Mouse (Mus musculus): ENCODE results near the gene Vmn2r25. TPM values are rescaled to one million over a fixed set of nuclear protein-coding genes. Genes with fewer than 3 reads are reported as not detected.

The Vmn2r25 gene
- not detected for polyA plus RNA-seq (2014; fragmentation: Illumina TruSeq; extraction: RNeasy Lipid Tissue Mini Kit (QIAGEN cat#74804); ENCODE audit: low read depth, low replicate concordance)

DNA sequence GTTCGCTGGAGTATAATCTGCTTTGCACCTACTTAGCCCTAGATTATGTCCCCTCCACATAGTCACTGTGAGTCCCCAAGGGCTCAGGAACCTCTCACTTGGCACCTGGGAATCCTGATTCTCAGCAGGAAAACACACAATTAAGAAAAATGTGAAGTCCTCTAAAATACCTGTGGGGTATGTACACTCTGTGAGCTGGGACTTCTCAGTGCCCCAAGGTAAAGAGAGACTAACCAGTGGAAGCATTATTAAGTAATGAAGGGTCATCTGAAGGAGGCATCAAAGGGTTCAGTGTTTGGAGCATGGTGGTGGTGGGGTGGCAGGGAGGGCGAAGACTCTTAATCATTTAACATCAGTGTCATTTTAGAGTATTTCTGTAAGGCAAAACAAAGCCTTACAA, at the start of gene Vmn2r25:
Gene Vmn2r25 (minus strand): TSS at position 101 of the 400 bp plus-strand sequence.

GRCm38 (mm10) chr6:123778579-123778978, 74.7 kb downstream of the Vmn2r25 start, which contains the start of gene Vmn2r24:
Vmn2r24 (plus strand) TSS chr6:123778879.

Other genes starting within 250 kb of the Vmn2r25 start
- gene Vmn2r22, start 202.7 kb downstream of the Vmn2r25 start, polyA plus RNA-seq (2014; fragmentation: Illumina TruSeq; extraction: RNeasy Lipid Tissue Mini Kit (QIAGEN cat#74804); ENCODE audit: low read depth, low replicate concordance), result not detected
- not detected for gene Vmn2r23, start 150.8 kb downstream of the Vmn2r25 start, polyA plus RNA-seq (2014; fragmentation: Illumina TruSeq; extraction: RNeasy Lipid Tissue Mini Kit (QIAGEN cat#74804); ENCODE audit: low read depth, low replicate concordance)
- gene Vmn2r24, start 74.6 kb downstream of the Vmn2r25 start, polyA plus RNA-seq (2014; fragmentation: Illumina TruSeq; extraction: RNeasy Lipid Tissue Mini Kit (QIAGEN cat#74804); ENCODE audit: low read depth, low replicate concordance), result not detected
- 0.05 TPM for gene Vmn2r26, start 171.1 kb upstream of the Vmn2r25 start, polyA plus RNA-seq (2014; fragmentation: Illumina TruSeq; extraction: RNeasy Lipid Tissue Mini Kit (QIAGEN cat#74804); ENCODE audit: low read depth, low replicate concordance)

Data from liver, adult 10 weeks (tissue).